Mouse (Mus musculus) ES-E14 (cell line): Measurements from ENCODE around the gene D130052B06Rik.

Experiments used
- CHD2 ChIP-seq: IDR thresholded peaks from 2 replicates; pipeline ENCODE4 v1.6.1; 2014; ENCODE audit warnings: mild to moderate bottlenecking, low read depth, low read length, inconsistent platforms
- HCFC1 ChIP-seq: IDR thresholded peaks from 2 replicates; pipeline ENCODE4 v1.6.1; 2012; ENCODE audit warnings: low read length, inconsistent platforms, borderline replicate concordance; ENCODE audit not compliant: insufficient read depth
- MAFK ChIP-seq: IDR thresholded peaks from 2 replicates; pipeline ENCODE4 v1.6.1; 2014; ENCODE audit warnings: mild to moderate bottlenecking, low read depth, low read length, inconsistent platforms; ENCODE audit not compliant: insufficient read depth
- ZNF384 ChIP-seq: IDR thresholded peaks from 2 replicates; pipeline ENCODE4 v1.6.1; 2012; ENCODE audit warnings: low read depth, low read length, inconsistent platforms

DNA sequence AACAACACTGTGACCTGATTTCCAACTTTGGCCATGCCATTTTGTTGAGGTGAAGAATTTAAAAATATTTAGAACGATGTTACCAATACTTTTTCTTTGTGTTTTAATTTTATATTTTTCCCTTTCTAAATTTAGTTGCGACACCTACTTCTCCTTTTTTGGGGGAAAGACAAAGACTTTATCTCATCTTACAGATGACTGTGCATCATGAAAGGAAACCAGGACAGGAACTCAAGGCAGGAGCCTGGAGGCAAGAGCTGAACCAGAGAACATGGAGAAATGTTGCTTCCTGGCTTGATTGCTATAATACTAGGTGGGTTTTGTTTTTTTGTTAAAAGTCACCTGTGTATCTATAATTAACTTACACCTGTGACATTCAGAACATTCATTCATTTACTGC is 38.0 kb downstream of the D130052B06Rik start:
- no peak for TF ChIP-seq MAFK
- no peak for TF ChIP-seq CHD2
- no peak for TF ChIP-seq ZNF384
- TF ChIP-seq HCFC1: no peak
